Mouse (Mus musculus) induced T-regulatory cell, adult 2 months (primary cell): Measurements from ENCODE around the gene Ubac2.
A peak's percentile ranks its signal among the peaks of the same experiment; 100 is the strongest.

Source experiments
- DNase-seq: peaks from one replicate; pipeline ENCODE4 v3.0.0-alpha.2; 2012; ENCODE audit warnings: low read depth

Gene Ubac2

DNA sequence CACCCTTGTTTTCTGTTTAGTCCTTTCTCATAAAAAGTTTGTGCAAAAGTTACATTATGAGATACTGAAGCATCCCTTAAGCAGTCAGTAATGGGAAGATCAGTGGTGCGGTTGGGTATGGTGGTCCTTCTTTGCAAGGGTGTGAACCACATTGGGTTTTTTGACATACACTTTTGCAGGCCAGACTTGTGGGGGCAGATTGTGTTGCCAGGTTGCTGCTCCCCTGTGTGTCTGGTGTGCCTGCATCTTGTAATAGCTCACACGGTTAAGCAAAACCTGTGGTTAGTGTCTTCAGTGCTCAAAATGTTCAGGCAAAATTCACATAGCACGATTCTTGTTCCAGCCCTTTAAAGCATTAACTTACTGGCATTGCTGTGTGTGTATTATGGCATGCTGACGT, 16.9 kb downstream of the Ubac2 start:
- peak; percentile 41 for DNase-seq

DNA sequence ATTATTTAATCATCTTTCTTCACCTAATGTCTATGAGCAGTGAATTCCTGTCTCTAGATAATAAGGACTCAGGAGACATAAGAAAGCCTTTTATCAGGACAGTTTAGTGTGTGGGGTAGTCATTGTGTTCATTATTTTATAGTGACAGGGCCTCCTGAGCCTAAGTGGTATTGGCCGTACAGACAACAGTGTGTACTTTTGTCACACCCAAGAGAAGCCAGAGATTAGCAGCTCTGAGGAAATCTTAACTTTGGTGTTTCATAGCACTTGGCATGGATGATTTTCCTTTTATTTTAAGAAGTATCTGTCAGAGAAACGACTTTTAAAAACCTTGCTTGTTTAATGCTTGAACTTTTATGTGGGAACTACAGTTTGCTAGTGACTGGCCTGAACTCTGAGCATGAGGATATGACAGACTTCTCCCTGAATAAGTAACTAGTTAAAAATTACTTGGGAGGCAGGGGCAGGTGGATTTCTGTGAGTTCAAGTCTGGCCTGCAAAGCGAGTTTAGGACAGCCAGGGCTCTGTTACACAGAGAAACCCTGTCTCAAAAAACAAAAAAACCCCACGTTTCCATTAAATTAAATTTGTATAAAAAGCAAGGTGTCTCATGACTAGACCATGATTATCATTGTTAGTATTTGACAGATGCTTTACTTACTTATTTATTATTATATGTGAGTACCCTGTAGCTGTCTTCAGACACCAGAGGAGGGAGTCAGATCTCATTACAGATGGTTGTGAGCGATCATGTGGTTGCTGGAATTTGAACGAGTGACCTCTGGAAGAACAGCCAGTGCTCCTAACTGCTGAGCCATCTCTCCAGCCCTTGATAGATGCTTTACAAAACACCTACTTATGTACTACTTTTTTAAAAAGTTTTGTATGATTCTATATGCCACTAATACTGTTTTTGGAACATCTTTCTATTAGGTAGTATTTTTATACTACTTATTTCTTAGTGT, 18.0 kb downstream of the Ubac2 start:
- DNase-seq, result no peak

DNA sequence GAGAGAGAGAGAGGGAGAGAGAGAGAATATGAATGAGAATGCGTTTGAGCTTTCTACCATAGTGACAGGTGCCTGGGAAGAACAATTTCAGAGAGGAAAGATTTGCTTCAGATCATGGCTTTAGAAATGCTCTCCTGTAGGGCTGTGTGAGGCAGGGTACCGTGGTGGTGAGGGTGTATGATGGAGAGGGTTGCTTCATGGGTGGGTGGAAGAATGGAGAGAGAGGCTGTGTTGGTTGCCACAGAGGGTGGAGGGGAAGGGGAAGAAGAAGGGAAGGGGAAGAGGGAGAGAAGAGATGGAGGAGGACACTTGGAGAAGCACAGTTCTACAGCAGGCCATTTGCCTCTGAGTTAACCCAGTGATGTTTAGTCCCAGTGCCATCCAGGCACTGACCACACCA, 19.4 kb downstream of the Ubac2 start:
- no peak for DNase-seq

DNA sequence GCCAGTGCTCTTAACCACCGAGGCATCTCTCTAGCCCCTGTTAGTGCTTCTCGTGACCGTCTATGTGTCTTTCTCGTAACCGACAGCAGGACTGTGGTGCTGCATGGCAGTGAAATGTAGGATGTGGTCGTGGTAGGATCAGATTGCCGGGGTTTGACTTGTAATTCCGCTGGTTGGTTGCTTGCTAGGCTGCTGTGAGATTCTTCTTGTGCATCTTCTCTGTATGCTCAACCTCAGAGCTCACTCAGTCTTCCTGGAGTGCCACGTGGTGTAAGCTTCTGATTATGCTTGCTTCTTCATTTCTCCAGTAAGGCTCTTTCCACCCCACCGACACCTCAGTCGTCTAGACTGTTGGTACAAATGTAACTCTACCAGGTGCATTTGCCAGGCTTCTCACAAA, 20.1 kb downstream of the Ubac2 start:
- DNase-seq, result peak; percentile 79

DNA sequence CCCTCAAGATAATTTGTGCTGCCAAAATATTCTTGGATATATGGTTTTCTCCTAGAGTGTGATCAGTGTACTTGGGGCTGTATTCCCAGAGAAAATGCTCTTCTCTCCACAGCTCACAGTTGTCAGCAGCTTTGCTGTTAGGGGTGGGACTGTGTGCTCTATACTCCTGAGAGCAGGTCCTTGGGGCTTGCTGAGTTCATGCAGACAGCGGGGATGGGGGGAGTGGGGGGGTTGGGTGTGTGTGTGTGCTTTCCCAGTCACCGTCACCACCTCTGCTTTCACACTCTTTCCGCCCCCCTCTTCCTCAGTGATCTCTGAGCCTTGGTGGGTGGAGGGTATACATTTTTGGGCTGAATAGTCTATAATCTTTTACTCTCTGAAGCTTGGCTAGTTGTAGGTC, 20.7 kb downstream of the Ubac2 start:
- DNase-seq, result peak; percentile 67

DNA sequence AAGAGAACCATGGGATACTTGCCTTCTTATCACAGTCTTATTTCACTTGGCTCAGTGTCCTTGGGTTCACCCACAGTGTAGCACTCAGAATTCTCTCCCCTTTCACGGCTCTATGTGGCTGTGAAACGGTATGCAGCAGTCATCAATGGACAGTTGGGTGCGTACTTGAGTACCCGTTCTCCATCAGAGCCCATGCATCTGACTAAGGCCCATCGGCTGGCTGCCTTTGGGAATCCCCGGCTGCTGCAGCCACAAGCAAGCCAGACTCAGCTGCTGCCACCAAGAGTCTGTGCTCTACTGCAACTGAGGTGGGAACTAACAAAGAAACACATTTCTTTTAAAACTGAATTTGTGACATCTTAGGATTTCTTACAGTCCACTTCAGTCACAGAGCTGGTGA, 23.1 kb downstream of the Ubac2 start:
- DNase-seq, result peak; percentile 47

DNA sequence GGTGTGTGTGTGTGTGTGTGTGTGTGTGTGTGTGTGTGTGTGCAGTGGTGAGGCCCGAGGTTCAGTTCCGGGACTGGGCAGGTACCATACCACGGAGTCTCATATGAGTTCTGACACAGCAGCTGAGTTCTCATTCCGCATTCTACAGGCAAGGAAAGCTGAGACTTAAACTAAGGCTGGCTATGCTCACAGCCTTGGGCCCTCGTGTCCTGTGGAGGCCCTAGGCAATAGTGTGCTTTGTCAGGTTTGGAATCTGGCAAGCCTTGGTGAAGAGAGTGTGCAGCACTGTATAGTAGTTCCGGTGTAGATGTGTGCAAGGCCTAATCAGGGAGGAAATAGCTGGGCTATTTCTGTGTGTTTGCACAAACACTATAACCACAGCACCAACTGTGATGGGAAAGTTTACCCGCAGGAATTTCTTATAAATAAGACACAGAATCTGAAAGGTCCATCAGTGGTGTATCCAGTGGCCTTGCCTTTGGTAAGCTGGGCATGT, 25.0 kb downstream of the Ubac2 start:
- peak; percentile 54 for DNase-seq

DNA sequence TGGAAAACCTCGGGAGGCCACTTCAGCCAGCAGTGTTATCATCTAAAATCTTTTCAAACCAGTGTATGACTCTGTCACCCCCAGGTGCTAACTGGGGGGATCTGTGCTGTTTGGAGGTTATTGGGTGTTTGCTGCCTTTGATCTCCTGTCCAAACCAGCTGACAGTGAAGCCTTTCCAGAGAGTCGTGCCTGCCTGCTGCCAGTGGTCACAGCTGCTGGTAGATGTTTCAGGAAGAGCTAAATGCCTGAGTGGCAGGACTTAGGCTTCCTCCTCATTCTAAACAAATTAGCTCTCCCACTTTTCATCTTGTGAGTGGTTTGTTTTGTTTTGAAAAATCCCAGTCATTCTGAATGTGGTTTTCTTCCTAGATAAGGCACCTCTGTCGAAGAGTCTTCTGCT, 26.3 kb downstream of the Ubac2 start:
- peak; percentile 47 for DNase-seq

DNA sequence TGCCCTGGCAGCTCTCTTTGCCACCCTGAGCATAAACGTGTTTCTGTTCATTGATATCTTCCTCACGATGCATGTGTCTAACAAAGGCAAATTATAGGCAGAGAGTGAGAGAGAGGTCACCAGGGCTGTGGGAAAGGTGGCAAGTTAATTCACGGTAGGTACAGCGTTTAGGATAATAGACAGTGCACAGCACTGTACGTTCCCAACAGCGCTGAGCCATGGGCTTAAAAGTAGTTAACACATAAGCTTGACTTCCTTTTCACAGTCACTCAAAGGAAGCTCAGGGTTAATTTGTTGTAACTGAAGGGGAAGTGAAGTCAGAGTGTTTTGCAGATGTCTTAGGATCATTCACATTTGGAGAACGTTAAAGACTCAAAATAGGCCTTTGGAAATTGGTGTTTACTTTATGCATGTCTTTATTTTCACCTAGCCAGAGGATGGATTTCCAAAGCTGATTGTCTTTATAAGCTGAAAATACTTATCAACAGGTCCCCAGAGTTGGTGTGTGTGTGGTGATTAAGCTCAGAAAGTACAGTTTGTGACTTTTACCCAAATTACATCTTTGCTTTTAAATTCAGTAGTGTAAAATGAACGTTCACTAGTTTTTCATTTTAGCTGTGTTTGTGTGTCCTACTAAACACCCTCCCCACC, 28.0 kb downstream of the Ubac2 start:
- peak; percentile 72 for DNase-seq

DNA sequence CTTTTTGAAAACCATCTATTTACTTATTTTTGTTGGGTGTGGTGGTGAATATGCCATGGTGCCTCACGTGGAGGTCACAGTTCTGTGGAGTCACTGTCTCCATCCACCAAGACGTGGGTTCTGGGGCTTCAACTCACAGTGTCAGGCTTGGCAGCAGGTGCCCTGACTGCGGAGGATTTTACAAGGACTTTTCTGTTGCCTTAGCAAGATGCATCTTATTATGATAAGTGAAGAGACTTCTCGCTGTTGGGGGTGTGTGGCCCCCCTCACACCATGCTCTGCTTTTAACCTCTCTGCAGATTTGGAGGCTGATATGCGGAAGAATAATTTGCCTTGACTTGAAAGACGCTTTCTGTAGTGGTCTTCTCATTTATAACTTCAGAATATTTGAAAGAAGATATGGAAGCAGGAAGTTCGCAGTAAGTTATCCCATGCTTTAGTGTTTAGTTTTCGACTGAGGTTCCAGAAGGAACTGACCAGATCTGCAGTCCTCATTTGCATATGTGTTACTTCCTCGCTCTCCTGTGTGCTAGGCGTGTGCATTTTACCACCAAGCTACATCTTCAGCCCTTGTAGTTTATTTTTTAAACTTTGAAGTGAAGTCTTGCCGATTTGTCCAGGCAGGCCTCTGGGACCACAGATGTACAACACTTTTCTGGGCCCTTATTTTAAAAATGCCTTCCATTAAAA, 28.7 kb downstream of the Ubac2 start:
- peak; percentile 50 for DNase-seq

DNA sequence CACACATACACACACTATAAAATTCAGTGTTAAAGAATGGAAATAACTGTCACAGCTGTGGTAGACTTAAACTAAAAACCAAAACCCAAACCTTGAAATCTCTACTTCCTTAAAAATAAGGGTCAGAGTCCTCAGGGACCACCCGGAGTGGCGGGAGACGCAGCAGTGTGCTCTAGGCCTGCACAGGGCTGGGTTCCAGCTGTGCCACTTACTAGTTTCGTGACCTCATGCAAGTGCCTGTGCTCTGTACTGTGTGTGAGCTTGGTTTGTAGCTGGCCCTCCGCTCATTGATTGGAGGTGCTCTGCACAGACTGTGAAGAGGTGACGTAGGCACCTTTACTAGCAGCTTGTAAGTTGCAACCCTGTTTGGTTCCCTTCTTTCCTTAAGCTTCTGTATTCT, 31.4 kb downstream of the Ubac2 start:
- DNase-seq, result no peak

DNA sequence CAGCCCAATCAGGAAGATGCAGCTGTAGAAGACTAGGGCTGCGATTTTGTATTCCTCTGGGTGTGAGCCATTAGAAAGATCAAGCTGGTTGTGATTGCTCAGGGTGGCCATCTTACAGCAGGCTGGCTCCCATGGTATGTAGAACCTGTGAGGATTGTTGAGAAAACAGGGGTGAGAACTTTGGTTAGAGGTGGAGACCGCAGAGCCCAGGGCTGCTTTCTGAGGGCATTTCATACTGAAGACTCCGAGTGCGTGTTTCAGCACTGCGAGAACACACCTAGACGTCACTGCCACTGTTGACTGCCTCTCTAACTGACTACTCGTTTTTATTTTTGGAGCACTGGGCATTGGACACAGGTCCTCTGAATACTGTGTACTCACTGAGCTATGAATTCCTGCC, 34.1 kb downstream of the Ubac2 start:
- DNase-seq, result no peak

DNA sequence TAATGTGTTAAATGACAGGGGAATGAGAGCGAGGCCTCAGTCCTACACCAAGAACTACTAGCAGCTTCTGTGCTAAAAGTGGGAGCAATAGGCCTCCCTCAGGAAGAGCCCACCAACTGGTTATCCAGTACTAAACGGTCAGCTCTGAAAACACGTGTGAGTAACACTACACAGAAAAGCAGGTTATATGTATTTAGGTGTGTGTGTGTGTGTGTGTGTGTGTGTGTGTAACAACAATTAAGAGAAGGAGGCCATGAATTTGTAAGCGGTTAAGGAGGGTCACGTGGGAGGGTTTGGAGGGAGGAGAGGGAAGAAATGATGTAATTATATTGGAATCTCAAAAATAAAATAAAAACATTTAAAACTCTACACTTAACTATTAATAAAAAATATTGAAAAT, 36.7 kb downstream of the Ubac2 start:
- peak; percentile 66 for DNase-seq

DNA sequence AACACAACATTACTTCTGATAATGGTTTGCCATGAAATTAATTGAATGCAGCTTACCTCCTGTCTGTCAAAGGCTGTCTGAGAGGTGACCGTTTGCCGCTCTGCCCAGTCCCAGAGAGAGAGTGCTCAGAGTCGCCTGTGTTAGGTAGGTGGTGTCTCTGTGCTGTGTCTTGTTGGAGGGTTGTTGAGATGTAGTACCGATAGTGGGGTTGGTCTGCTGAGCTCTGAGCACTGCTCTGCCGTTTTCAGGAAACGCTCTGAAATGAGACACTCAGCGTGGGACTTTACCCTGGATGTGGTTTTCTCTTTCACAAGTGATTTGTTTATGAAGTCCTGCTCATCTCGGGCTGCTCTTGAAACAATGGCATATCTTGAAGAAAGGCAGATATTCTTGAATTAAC, 37.2 kb downstream of the Ubac2 start, which contains the start of gene Gpr18:
Gpr18 (minus strand) TSS at position 161 of the 400 bp plus-strand sequence.
- peak; percentile 92 for DNase-seq

DNA sequence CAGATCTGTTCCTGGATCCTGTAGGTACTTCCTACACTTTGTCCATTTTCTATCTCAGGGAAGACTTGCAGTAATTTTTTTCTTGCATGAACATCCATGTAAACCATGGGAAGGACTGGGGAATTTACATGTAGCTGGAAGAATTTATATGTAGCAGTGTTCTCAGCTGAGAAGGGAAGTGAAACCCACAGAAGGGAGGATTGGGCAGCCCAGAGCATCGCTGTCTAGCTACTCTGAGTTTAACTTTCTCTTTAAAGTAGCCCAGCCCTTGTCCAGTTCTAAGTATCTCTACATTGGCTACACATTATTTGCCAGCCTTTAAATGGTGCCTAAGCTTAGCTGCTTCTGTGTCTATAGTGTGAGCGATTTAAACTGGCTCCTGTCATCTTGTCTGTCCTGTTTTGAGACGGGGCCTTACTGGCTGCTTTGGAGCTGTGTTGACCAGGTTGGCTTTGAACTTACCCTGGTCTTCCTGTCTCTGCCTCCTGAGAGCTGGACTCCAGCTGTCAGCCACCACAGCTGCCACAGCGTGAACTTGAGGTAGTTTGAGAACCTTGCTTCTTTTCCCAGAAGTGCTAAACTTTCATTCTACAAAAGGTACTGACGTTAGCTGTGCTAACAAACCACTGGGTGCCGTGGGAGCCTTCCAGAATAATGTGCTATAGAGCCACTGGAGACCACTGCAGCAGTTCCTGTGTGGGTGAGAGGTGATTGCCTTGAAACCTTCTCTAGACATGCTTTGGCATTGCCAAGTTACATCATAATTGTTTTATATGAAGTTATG, 38.1 kb downstream of the Ubac2 start:
- DNase-seq, result peak; percentile 77

DNA sequence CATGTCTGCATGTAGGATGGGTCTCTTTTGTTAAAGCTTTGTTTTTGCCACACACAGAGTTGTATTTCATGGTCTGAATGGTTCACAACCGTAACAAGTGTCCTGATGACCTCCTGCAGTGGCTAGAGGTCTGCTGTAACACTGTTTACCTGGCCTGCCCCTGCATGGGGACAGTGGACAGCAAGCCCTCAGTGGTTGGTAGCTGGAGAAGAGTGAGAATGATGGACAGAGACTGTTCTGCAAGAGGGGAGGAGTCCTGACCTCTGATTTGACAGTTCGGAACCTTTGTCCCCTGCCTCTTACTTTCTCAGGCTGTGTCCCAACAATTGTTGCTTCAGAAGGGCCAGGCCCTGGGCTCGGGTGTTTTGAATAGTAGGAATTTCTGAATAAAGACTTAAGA, 39.8 kb downstream of the Ubac2 start:
- no peak for DNase-seq

DNA sequence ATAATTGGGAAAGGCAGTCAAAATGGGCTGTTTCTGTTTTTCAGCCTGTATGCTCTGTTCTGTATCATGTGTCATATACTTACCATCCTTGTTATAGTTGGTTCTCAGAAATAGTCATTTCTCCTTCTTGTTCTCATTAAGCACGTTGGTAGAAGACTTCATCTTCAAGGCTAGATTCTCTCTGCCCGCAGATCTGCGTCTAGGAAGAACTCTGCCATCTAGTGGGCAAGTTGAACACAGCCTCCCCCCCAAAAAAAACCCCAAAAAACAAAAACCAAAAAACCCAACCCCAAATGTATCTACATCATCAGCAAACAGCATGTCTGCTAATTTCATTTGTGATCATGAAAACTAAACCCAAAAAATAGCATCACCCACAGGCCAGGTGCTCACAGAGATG, 41.3 kb downstream of the Ubac2 start:
- peak; percentile 84 for DNase-seq

DNA sequence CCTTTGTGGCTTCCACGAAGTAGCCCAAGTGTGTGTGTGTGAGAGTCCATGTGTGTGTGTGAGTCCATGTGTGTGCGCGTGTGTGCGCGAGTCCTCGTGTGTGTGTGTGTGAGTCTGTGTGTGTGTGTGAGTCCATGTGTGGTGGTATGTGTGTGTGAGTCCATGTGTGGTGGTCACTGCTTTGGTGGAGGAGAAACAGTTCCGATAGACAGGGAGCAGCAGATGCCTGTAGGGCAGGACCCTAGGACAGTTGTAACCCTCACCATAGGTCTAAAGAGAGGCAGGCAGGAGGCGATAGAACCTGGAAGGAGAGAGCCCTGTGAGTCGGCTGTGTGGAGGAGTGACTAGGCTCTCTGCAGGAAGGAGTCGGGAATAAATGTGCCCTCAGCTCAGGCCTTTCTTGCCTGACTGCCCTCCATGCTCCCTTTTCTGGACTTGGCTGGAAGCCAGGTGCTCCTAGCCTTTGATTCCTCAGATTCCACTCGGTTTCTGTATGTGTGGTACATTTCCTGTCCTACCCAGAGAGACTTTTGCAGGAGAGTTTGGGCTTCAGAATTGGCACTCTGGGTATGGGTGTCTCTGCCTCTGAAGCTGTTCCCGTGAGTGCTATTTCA, 42.2 kb downstream of the Ubac2 start:
- no peak for DNase-seq

DNA sequence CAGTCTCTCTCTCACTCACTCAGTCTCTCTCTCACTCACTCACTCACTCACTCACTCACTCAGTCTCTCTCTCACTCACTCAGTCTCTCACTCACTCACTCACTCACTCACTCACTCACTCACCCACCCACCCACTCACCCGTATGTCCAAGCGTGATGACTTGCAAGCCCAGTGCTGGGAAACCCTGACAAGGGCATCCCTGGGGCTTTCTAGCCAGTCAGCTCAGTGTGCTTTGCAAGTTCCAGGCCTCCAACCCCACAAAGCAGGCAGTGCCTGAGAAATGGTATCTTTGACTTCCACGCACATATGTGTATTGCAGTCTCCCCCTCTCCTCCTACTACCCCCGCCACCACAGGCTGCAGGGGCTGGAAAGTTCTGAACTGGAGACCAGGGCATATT, 43.6 kb downstream of the Ubac2 start:
- no peak for DNase-seq

DNA sequence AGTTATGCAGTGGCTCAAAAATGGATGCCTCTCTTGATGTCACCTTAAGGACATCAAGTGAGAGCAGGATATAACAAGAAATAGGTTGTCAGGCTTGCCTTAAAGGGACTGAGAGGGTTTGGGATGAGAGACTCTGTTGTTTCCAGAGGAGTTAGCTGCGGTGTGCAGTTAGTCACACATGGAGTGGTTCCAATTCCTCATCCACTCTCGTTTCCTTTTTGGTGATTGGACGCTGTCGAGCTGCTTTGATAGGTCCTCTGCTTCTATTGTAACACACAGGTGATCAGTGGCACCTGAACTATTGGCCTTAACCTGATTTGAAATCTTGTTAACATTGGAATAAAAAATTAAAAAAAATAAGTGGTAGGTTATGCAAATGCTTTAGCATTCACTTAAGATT, 44.3 kb downstream of the Ubac2 start:
- no peak for DNase-seq

DNA sequence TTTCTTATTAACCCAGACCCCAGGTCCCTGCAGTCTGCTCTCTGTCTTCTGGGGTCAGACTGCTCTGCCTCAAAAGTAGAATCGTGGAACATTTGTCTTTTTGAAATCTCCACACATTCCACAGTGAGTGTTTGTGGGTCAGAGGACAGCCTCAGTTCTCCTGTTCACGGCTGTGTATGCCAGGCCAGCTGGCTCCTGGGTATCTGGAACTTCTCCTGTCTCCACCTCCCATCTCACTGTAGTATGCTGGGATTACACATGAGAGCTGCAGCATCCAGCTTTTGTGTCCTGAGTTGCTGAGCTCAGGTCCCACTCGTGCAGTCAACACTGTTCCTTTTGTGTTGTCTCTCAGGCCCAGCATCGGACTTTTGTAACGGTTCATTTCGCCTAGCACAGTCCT, 46.5 kb downstream of the Ubac2 start:
- DNase-seq, result no peak
